Mouse (Mus musculus): ENCODE data around the gene Kdsr.

Kdsr gene

GRCm38 (mm10) chr1:106696472-106696871 lies 63.1 kb downstream of the Kdsr start:
- in situ Hi-C loops (cut with MseI, MboI), result no loop called here

DNA sequence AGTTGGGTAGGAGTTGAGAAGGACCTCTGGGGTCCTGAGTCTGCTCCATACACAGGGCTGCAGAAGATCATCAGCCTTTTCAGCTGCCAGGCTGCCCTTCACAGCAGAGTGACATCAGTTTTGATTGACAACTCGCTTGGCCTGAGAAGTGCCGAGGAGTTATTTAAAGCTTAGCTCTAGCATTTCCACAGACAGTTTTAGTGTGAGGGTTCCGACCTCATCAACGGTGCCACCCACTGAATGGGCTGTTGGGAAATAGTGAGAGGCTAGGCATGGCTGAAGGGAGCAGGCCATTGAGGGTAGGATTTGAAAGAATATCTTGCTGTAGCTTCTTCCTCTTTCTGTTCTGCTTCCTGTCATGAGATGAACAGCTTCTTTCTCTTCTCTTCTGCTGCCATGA lies 63.9 kb downstream of the Kdsr start:
- in situ Hi-C loops (cut with MseI, MboI), result no loop called here

DNA sequence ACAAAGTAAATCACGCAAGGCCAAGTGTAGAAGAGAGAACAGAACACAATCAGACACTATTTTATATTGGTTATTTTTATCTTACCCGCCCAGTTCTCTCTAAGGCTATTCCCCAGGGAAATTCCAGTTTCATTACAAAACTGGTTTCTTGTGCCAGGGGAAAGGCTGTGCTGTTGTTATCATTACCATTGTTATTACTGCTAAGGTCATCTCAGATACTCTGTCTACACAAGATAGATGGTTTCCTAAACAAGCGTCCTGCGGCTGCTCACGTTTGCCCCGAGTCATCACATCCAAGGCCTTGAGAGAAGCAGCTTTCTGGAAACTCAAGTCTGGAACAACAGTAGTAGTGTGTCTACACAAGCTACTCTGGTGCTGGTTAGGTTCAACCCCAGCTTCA lies 65.2 kb downstream of the Kdsr start:
- in situ Hi-C loops (cut with MseI, MboI), result no loop called here

- in situ Hi-C loops (cut with MseI, MboI), result no loop called here
Observed at GRCm38 (mm10) chr1:106692599-106692998, 66.9 kb downstream of the Kdsr start.

DNA sequence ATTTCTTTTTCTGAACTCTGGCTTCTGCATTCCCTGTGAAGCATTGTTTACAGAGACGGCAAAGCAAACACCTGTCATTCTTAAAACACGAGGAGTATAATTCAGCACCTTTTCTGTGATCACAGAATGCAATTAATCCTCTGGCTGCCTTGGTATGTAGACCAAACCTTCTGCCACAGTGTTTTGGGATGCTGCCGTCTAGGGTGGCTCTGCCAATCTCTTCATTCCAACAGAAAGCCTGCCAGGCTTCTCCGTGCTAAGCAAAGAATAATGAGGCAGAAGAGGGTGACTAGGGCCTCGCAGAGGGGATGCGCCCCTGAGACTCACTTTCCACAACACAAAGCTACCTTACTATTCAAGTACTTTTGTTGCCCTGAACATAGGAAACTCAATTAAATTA lies 68.6 kb downstream of the Kdsr start:
- in situ Hi-C loops (cut with MseI, MboI), result no loop called here

DNA sequence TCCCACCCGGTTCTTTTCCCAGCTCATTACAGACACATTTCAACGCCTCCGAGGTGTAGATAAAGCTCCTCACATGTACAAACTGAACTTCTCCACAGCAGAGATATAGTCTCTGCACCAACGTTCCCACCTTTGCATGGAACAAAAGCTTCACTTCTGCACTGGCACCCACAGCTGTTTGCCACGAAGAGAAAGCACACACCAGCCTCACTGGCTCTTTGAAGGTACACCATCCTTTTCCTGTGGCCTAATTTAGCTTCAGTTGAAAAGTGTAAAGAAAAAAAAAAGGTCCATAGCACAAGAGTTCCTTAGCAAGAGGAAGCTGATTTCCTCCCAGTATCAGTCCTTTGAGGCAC lies 71.4 kb downstream of the Kdsr start:
- in situ Hi-C loops (cut with MseI, MboI), result no loop called here

DNA sequence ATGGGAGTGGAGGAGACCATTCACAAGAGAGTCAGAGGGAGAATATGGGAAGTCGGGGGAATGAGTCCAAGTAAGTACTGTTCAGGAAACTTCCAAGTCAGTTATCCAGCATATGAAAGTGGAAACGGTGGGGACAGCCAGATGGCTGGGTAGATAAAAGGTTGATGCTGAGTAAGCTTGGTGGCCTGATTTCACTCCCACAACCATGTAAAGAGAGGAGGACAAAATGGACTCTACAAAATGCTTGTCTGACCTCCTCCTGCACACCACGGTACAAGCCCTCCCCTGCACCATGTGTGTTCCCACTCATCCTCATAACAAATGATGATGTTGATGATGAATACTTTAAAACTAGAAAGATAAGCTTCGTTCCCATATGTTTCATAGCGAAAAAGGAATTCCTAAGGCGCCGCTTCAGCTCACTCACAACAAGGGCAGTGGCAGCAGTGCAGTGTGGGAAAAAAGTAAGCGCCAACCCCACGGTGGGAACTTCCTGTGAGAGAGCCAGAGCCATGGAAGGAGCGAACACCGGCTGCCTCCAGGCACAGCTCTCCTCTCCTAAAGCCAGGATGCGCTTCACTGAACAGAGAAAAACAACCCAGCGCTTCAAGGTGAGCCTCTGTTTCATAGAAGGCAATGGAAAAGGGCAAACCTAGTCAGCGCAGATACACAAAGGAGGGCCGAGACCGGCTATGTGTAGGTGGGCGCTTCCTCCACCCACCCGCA lies 71.9 kb downstream of the Kdsr start:
- in situ Hi-C loops (cut with MseI, MboI), result no loop called here

- in situ Hi-C loops (cut with MseI, MboI), result no loop called here
Observed at GRCm38 (mm10) chr1:106685702-106686101, 73.8 kb downstream of the Kdsr start.

DNA sequence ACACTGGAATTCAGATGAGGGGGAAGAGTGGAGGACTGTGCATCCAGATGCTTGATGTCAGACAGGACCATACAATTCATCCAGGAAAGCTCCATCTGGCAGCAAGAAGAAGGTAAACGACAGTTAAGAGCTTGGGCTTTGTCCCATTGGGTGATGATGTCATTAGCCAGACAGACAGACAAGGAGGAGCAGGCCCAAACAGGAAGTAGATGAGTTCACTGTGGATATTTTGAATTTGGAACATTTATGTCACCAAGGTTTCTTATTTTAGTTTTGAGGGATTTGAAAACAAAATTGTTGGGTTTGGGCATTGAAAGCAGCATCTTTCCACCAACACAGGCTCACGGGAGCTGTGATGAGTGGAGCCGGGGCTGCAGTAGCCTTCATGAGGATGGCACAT lies 75.0 kb downstream of the Kdsr start:
- in situ Hi-C loops (cut with MseI, MboI), result no loop called here

- in situ Hi-C loops (cut with MseI, MboI), result no loop called here
Observed at GRCm38 (mm10) chr1:106682829-106683228, 76.7 kb downstream of the Kdsr start.

DNA sequence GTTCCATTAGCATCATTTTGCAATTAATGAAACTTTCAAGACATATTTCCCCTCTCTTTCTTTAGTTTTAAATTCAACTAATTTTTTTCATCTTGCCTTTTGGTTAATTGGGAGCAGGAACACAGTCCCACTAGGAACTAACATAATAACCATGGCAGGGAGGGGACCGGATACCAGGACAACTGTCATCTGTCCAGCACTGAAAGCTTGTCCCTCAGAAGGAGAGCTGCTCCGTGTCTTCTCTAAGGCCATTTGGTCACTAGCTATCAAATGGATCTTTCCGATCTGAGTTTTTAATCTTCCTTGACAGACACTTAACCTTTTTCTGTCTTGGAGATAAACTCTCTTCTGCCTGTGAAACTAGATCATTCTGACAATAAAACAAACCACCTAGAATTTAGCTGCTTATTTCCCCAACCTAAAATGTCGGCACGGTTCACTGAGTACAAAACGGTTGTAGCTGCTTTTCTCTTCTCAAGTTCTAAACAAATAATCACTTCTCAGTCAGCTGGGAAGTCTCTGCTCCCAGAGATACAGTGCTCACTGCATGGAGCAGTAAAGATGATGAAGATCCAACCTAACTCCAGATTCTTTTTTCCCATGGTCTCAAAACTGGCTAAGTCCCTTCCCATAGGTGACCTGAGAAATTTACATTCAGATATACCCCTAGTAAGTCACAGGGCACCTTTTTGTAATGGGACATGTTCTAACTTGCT lies 79.6 kb downstream of the Kdsr start:
- in situ Hi-C loops (cut with MseI, MboI), result no loop called here

DNA sequence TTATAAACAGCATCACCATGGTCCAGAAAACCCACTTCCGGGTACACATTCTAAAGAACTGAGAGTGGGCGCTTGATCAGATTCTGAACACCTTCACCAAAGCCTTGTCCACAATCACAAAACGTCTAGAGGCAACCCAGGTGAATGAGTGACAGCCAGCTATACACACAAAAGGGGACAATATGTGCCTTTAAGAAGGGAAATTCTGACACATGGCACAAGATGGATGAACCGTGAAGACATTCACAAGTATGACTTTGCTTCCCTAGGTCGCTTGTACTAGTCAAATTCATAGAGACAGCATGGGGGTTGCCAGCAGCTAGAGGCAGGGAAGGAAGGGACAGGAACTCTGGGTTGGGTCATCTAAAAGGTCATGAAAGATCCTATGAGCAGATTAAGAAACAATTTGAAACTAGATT lies 81.5 kb downstream of the Kdsr start:
- in situ Hi-C loops (cut with MseI, MboI), result no loop called here

All from mouse trophoblast stem cell (cell line).